Mouse (Mus musculus) liver (tissue): ENCODE measurements around the gene 1700011L22Rik.

Source experiments
- DNase-seq: peaks from one replicate; pipeline ENCODE4 v3.0.0-alpha.2; 2020; ENCODE audit warnings: mixed read lengths

The 1700011L22Rik gene

DNA sequence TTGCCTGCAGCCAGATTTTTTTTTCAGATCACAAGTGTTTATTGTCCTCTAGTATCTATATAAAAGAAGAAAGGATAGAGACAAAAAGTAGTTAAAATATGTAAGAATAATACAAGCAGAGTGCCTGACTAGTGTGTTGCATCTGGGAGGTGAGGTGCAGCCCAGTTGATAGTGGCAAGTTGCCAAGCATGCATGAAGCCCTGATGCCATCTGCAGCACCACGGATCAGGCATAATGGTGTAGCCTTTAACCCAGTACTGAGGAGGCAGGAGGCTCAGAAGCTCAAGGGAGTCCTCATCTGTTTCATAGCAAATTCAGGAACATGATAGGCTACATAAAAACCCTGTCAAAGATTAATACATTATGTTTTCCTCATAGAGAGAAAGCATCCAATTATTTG, 84.0 kb downstream of the 1700011L22Rik start:
- no peak for DNase-seq

DNA sequence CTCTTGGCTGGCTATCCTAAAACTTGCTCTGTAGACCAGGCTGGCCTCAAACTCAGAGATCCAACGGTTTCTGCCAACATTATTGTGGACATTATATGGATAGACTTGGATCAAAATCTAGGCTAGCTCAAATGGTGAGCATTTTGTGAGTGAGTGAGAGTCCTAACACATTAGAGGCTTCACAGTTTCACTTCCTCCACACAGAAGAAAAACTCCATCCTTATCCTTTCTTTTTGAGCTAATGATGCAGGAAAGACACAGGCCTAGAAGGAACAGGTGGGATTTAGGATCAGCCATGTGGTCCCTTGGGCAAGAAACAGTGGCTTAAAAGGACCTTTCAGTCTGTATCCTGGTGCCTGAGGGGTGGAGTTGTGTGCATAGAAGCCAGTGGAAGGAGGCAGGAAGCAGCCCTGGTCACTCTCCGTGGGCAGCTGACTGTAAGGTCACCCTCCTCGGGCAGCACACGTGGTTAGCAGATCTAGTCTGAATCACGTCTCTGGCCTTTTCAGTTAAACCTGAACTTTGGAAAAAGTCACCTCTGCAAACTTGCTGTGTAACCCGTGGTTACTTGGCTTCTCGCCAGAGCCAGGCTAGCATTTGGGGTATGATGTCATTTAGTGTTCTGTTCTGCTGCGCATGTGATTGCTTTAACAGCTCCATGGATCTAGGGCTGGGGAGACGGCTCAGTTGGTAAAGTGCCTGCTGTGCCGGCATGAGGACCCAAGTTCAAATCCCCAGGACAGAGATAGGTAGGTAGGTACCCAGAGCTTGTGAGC, 85.6 kb downstream of the 1700011L22Rik start:
- DNase-seq = peak; percentile 67

DNA sequence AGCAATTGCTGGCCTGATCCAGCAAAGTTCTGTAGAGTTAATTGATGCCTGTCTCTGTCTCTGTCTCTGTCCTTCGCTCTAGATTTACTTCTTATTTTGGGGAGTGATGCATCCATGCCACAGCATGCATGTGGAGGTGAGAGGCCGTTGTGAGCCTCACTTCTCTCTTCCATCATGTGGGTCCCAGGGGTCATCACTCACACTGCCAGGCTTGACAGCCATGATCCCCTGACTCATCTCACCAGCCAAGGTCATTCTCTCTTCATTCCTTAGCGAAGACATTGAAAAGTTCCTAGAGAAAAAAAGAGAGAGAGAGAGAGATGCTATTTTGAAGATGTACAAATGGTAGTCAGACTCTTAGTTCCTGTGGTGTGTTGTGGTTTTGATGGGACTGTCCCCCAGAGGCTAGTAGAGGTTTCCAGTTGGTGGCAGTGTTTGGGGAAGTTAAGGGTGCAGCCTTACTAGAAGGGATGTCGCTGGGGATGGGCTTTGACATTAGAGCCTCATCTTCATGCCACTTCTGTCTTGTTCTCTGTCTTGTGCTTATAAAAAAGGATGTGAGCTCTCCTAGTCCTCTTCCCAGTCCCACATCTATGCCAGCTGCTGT, 87.1 kb downstream of the 1700011L22Rik start:
- DNase-seq = no peak
